Mouse (Mus musculus) forebrain, embryonic 11.5 days (tissue): ENCODE measurements around the gene Gast. TPM values are rescaled to one million over a fixed set of nuclear protein-coding genes. Genes with fewer than 3 reads are reported as not detected.
"Not testable (repeated sequence)": the region's sequence is repeated elsewhere in the genome, so short reads cannot be mapped to it uniquely, and the experiment has no call there.

Experiments used
- ATAC-seq: fragments of 200-750 bp; cut with Nextera tagmentation; replicated peaks from 2 replicates; pipeline ENCODE4 v1.8.0; 2017; ENCODE audit warnings: moderate TSS enrichment; ENCODE audit not compliant: low FRiP score
- DNase-seq: peaks from one replicate; pipeline ENCODE4 v3.0.0-alpha.2; 2017; ENCODE audit warnings: low spot score
- H3K27ac ChIP-seq: fragments of 300-500 bp; sonication (generic); 2 replicates; pipeline ENCODE4 v1.5.1; 2014; ENCODE audit warnings: low read depth, low read length
- H3K27me3 ChIP-seq: fragments of 300-500 bp; sonication (generic); 2 replicates; pipeline ENCODE4 v1.6.1; 2014; ENCODE audit warnings: mild to moderate bottlenecking, low read length, mixed read lengths; ENCODE audit not compliant: control insufficient read depth, insufficient read depth
- H3K36me3 ChIP-seq: fragments of 300-500 bp; sonication (generic); 2 replicates; pipeline ENCODE4 v1.6.1; 2014; ENCODE audit warnings: mild to moderate bottlenecking, low read length, moderate library complexity, mixed read lengths; ENCODE audit not compliant: control insufficient read depth, insufficient read depth
- H3K4me1 ChIP-seq: fragments of 300-500 bp; sonication (generic); replicated peaks from 2 replicates; pipeline ENCODE4 v1.6.1; 2014; ENCODE audit warnings: low read length, mixed read lengths; ENCODE audit not compliant: control insufficient read depth, insufficient read depth
- H3K4me2 ChIP-seq: fragments of 300-500 bp; sonication (generic); 2 replicates; pipeline ENCODE4 v1.6.1; 2014; ENCODE audit warnings: low read depth, mild to moderate bottlenecking, low read length, moderate library complexity, mixed read lengths; ENCODE audit not compliant: severe bottlenecking
- H3K4me3 ChIP-seq: fragments of 300-500 bp; sonication (generic); 2 replicates; pipeline ENCODE4 v1.5.1; 2014; ENCODE audit warnings: low read depth, low read length
- H3K9ac ChIP-seq: fragments of 300-500 bp; sonication (generic); 2 replicates; pipeline ENCODE4 v1.6.1; 2014; ENCODE audit warnings: low read length
- H3K9me3 ChIP-seq: fragments of 300-500 bp; sonication (generic); 2 replicates; pipeline ENCODE4 v1.6.1; 2016; ENCODE audit warnings: low read length, mixed read lengths; ENCODE audit not compliant: control insufficient read depth
- WGBS: fragments of 180-500 bp; shearing (Covaris S2); extraction: QIAGEN DNeasy Blood & Tissue Kit; methylation state at CpG from one replicate; pipeline ENCODE4 v1.1.7; 2014; 5-methylcytosine and 5-hydroxymethylcytosine counted together
- polyA plus RNA-seq: library from polyadenylated mRNA; unstranded; fragments of >200 nt; fragmentation: Nextera tagmentation; extraction: Ambion mirVana; gene quantifications from 2 replicates; pipeline ENCODE4 v1.2.1, GENCODE M21; 2014

Gene Gast
- polyA plus RNA-seq, 1 experiment from 2014 or later: 0.79 TPM

- no peak overlapping the region for H3K27ac ChIP-seq
- DNase-seq (no peak), ATAC-seq (no peak)
- no peak overlapping the region for H3K4me3 ChIP-seq
- H3K4me1 ChIP-seq: 0 out of 2 replicates have a peak, but pooled peaks cover 2% of the 10 kb centered on the region
- H3K9ac ChIP-seq: no peak overlapping the region
- WGBS: 70% methylated on average over 3 of the region's 3 CpGs
- no peaks in the 10 kb centered on the region for H3K9me3 ChIP-seq
- H3K27me3 ChIP-seq: no peaks in the 10 kb centered on the region
- no peak overlapping the region for H3K4me2 ChIP-seq
- peaks cover 4% of the 10 kb centered on the region; the same call in 1 of the 2 replicates for H3K36me3 ChIP-seq
Measured at GRCm38 (mm10) chr11:100322591-100323258, 11.5 kb upstream of the Gast start.

GRCm38 (mm10) chr11:100323578-100323977 is 10.6 kb upstream of the Gast start:
- Histone ChIP-seq H3K4me2 (no peak overlapping the region), H3K27me3 (no peaks in the 10 kb centered on the region), H3K9ac (no peak overlapping the region), H3K27ac (no peak overlapping the region), H3K4me1 (0 out of 2 replicates have a peak, but pooled peaks cover 2% of the 10 kb centered on the region), H3K36me3 (peaks cover 4% of the 10 kb centered on the region; the same call in 1 of the 2 replicates), H3K9me3 (no peaks in the 10 kb centered on the region), H3K4me3 (no peak overlapping the region)
- DNase-seq: peak; percentile 73
- no peak for ATAC-seq
- 19% methylated on average over 3 of the region's 3 CpGs for WGBS

- 76% methylated on average over 11 of the region's 11 CpGs for WGBS
Measured at GRCm38 (mm10) chr11:100325062-100325629, 9.1 kb upstream of the Gast start.

GRCm38 (mm10) chr11:100327316-100327715 is 6.9 kb upstream of the Gast start:
- H3K4me2 ChIP-seq: no peak overlapping the region
- no peaks in the 10 kb centered on the region for H3K4me1 ChIP-seq
- H3K9me3 ChIP-seq: no peaks in the 10 kb centered on the region
- H3K27ac ChIP-seq: no peak overlapping the region
- no peaks in the 10 kb centered on the region for H3K36me3 ChIP-seq
- H3K4me3 ChIP-seq: no peak overlapping the region
- no peak for DNase-seq
- H3K27me3 ChIP-seq: no peaks in the 10 kb centered on the region
- ATAC-seq: no peak
- WGBS: 79% methylated on average over 11 of the region's 11 CpGs
- no peak overlapping the region for H3K9ac ChIP-seq

More at GRCm38 (mm10) chr11:100325062-100325629, 9.1 kb upstream of the Gast start:
- no peak overlapping the region for H3K27ac ChIP-seq
- ATAC-seq (no peak), DNase-seq (no peak)
- H3K4me2 ChIP-seq: no peak overlapping the region
- no peaks in the 10 kb centered on the region for H3K9me3 ChIP-seq
- no peaks in the 10 kb centered on the region for H3K27me3 ChIP-seq
- H3K4me1 ChIP-seq: 0 out of 2 replicates have a peak, but pooled peaks cover 2% of the 10 kb centered on the region
- peaks cover 4% of the 10 kb centered on the region; the same call in 1 of the 2 replicates for H3K36me3 ChIP-seq
- no peak overlapping the region for H3K9ac ChIP-seq
- H3K4me3 ChIP-seq: no peak overlapping the region

- no peak overlapping the region for H3K27ac ChIP-seq
- H3K9ac ChIP-seq: no peak overlapping the region
- no peak overlapping the region for H3K4me3 ChIP-seq
- no peaks in the 10 kb centered on the region for H3K9me3 ChIP-seq
- DNase-seq (no peak), ATAC-seq (no peak)
- no peak overlapping the region for H3K4me2 ChIP-seq
- H3K4me1 ChIP-seq: no peaks in the 10 kb centered on the region
- H3K36me3 ChIP-seq: no peaks in the 10 kb centered on the region
- no peaks in the 10 kb centered on the region for H3K27me3 ChIP-seq
- 84% methylated on average over 6 of the region's 6 CpGs for WGBS
Measured at GRCm38 (mm10) chr11:100327761-100328160, 6.4 kb upstream of the Gast start.

GRCm38 (mm10) chr11:100330235-100330634 is 4.0 kb upstream of the Gast start:
- Histone ChIP-seq H3K4me1 (no peaks in the 10 kb centered on the region), H3K9me3 (no peaks in the 10 kb centered on the region), H3K36me3 (no peaks in the 10 kb centered on the region), H3K4me3 (no peak overlapping the region), H3K9ac (no peak overlapping the region), H3K27me3 (no peaks in the 10 kb centered on the region), H3K27ac (no peak overlapping the region), H3K4me2 (no peak overlapping the region)
- WGBS: 66% methylated on average over 16 of the region's 16 CpGs
- ATAC-seq (no peak), DNase-seq (no peak)

- H3K27ac ChIP-seq, H3K36me3 ChIP-seq, H3K4me3 ChIP-seq, DNase-seq, H3K4me1 ChIP-seq, H3K9ac ChIP-seq, H3K4me2 ChIP-seq, H3K27me3 ChIP-seq, ATAC-seq, H3K9me3 ChIP-seq: not testable (repeated sequence)
- WGBS: 61% methylated on average over 8 of the region's 8 CpGs
Measured at GRCm38 (mm10) chr11:100330816-100331375, 3.3 kb upstream of the Gast start.

GRCm38 (mm10) chr11:100332766-100333515 is 1.3 kb upstream of the Gast start:
- Histone ChIP-seq H3K27ac (peak overlapping the region; percentile 27; the same call in 1 of the 2 replicates), H3K9ac (no peak overlapping the region), H3K27me3 (no peaks in the 10 kb centered on the region), H3K4me1 (0 out of 2 replicates have a peak, but pooled peaks cover 5% of the 10 kb centered on the region), H3K9me3 (no peaks in the 10 kb centered on the region), H3K4me3 (no peak overlapping the region), H3K36me3 (no peaks in the 10 kb centered on the region), H3K4me2 (no peak overlapping the region)
- 61% methylated on average over 9 of the region's 9 CpGs for WGBS
- DNase-seq (no peak), ATAC-seq (peak; percentile 56)
